Mouse (Mus musculus): ENCODE measurements around the gene Gm3138.
"Not testable (repeated sequence)": the region's sequence is repeated elsewhere in the genome, so short reads cannot be mapped to it uniquely, and the experiment has no call there.

The Gm3138 gene

DNA sequence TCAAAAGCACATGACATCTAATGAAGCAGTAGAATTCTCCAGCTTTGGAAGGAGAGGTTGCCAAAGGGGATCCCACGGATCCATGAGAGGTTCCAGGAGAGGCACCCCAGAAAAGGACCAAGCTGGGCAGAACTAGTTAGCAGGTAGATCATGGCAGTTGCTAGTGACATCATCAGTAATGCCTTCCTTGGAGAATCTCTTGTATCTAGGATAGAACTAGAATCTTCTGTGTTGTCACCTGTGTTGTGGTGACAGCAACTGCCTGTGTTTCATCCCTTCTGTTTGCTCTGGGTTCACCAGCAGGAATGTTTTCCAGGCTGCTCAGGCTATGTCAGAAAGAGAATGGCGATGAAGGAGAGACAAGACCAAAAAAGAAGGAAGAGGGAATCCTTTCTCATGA, at the start of gene Gm3138:
Gene Gm3138 (plus strand): TSS at position 301 of the 400 bp plus-strand sequence.
- DNase-seq (ENCODE audit: low read depth, low spot score) = not testable (repeated sequence)

DNA sequence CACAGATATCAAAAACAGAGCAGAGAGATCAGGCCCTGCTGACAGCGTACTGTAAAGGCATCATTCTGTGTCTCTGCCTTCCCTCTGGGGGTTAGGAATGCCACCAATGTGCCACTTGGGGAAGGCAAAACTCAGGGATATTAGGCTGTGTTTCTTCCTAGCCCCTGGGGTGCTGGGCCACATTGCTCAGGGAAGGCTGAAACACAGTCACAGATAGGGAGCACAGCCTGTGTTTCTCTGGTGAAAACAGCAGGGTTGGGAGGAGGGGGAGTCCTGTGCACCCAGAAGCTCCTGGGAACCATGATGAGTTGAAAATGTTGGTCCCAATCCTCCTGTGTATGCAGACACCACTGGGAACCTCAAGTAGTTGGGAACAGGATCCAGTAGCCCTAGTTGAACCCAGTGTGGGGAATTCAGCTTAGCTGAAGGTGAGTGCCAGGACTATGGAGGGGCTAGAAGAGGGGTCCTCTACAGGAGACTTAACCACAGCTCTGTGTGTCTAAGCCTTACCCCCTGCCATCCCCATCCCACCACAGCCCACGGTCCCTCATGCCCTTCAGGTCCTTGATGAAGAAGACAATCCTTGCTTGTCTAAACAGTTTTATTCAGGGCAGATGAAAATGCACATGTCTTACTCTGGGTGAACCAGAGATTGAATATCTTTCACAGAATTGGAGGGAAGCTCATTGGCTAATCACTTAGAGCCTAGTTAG, 20.0 kb downstream of the Gm3138 start:
- not testable (repeated sequence) for DNase-seq (ENCODE audit: low read depth, low spot score)

DNA sequence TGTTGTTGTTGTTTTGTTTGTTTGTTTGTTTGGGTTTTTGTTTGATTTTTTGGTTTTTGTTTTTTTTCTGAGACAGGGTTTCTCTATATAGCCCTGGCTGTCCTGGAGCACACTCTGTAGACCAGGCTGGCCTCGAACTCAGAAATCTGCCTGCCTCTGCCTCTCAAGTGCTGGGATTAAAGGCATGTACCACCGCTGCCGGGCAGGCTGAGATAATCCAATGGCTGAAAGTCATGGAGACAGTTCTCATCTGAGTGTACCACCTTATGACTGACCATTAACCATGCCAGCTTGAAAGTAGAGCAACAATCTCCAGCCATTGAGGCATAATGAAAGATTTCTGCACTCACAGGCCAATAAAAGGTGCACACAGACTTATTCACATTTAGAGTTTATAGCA, 30.4 kb downstream of the Gm3138 start:
- not testable (repeated sequence) for DNase-seq (ENCODE audit: low read depth, low spot score)
